Mouse (Mus musculus) monocyte, adult 5-6 weeks (primary cell): ENCODE results near the gene Naglu. TPM values are rescaled to one million over a fixed set of nuclear protein-coding genes. Genes with fewer than 3 reads are reported as not detected.

Experiments used
- ATAC-seq: fragments of 153-309, 156-312 bp; replicated peaks from 2 replicates; pipeline ENCODE4 v1.8.0; 2017; ENCODE audit warnings: mild to moderate bottlenecking; ENCODE audit not compliant: low TSS enrichment, insufficient number of reproducible peaks, severe bottlenecking, poor library complexity, low FRiP score
- total RNA-seq: library from RNA; stranded (forward); fragments of 200-1000, 200-491, 200-594 nt; gene quantifications from 3 replicates; pipeline ENCODE4 v1.2.3, GENCODE M21; 2017

Naglu gene
- total RNA-seq, 1 experiment from 2014 or later: 5.6 TPM

DNA sequence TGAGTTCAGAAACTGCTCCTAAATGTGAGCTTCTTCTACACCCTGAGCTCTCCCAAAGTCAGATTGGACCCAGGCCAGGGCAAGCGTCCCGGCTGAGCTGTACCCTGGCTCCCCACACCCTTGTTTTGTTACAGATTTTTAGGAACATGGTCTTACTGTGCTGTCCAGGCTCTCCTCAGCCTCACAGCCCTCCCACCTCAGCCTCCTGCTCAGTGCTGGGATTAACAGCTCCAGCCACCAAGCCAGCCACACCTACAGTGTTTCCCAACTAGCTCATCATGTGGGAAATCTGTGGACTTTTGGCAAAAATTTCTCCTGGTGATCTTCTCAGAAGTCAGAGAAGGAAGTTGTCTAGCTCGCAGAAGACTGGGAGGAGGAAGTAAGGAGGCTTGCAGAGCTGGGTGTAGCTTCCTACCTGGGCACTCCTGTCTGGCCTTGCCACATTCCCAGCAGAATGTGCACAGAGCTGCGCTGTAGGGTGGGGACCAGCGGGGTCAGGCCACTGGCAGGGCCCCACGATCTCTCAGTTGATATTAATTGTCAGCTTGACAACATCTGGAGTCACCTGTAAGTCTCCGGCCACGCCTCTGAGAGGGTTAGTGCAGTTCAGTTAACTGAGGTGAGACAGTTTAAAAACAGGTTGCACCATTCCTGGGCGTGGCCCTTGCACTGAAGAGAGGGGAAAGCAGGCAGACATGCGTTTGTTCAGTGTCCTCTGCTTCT is 16.9 kb upstream of the Naglu start:
- ATAC-seq: no peak

DNA sequence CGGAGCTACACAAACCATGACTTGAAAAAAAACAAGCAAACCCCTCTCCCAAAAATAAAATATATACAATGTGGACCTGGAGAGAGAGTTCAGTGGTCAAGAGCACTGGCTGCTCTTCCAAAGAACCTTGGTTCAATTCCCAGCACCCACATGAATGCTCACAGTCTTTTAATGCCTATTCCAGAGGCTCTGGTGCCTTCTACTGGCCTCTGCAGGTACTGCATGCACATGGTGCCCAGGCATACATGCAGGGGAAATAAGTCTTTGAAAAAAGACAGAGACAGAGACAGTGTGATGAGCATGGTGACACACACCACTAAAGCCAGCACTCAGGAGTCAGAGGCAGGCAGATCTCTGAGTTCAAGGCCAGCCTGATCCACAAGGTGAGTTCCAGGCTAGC is 15.8 kb upstream of the Naglu start:
- ATAC-seq: no peak

DNA sequence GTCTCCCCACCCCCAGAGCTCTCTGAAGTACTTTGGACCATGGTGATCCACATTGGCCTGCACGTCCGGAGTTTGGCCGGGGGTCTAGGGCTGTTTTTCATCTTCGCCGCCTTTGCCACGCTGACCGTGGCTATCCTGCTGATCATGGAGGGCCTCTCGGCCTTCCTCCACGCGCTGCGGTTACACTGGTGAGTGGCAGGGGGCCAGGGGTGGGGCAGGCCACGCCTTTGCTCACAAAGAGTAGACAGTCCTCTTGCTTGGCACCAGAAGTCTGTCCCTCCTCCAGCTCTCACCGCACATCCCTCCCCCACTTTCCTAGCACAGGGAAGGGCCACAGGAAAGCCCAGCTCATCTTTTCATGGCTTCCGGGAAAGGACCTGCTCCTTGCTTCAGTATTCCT is 14.4 kb upstream of the Naglu start:
- ATAC-seq: no peak

DNA sequence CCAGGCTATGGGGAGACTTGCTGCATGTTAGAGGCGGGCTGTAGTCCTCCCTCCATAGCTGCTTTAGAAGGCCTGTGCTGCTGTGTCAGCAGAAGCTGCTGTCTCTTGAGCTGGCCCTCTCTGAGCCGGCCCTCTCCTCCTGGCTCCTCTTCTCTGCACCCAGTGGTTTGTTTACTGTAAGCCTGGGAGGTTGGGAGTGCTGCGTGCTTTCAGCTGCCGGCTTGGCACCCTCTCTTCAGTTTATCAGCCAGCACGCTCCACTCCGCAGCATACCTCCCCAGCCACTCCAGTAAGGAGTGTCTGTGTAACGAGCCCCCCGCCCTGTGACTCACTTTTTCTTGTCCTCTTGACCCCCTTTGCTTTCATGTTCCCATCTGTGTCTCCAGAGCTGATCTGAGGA is 12.9 kb upstream of the Naglu start:
- ATAC-seq: no peak

DNA sequence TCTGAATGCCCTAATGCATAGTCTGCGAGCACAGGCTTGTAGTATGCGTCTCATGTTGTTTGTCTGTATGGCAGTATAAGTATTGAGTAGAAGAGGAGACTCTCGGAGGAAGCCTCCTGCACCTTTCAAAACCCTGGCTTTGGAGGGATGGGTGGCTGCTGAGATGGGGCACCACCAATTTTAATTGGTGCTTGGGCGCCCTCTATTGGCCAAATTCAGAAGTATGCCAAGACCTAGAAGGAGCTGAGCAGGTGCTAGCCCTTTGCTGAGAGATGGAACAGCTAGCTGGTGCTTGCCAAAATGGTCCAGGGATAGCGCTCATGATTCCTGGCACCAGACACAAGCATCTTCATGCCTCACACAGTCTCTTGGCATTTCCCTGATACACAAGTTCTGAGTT is 12.0 kb upstream of the Naglu start:
- ATAC-seq: peak; percentile 57; the same call in 1 of the 2 replicates

DNA sequence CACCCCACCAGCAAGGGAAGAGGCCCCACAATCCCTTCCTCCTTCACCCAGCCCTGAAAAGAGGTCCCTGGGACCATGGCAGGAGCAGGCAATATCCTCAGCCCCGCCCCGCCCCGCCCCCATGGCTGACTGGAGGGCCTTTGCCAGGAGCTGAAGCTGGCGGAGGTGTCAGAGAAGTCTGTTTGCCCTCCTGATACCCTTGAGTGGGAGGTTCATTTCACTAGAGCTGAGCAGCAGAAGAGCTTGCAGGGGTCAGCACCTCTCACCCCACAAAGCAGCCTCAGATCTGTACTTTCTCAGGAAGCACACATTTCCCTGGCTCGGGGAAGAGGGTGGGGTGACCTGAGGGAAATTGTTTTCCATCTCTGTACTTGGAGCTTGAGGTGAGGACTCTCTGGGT is 11.1 kb upstream of the Naglu start:
- ATAC-seq: no peak

DNA sequence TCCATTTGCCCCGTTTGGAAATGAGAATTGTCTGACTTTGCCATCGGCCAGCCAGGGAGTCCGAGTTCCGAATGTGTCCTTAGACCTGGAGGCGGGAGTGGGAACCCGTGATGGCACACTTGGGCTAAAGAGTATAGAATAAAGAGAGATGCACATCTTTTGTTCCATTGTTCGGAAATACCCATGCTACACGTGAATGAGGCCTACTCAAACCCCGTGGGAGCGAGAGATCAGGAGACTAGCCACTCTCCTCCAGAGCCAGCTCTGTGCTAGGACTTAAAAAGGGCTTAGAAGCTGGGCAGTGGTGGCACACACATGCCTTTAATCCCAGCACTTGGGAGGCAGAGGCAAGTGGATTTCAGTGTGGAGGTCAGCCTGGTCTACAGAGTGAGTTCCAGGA is 10.3 kb upstream of the Naglu start:
- no peak for ATAC-seq

DNA sequence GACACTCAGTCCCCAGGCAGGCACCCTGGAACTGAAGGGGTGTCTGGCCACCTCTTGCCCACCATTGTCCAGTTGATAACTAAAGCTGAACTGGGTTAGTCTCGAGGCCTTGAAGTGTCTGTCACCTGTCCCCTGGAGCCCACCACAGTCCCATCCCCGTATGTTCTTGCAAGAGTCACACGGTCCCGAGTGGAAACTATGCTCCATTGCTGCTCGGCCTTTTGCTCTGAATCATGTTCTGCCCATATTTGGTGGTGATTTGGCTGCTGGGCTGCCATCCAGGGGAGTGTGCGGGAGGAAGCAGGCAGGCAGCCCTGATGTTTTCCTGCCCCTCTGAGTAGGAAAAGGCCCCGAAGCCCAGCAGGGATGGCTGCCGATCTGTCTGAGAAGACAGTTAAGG is 9.7 kb upstream of the Naglu start:
- no peak for ATAC-seq

DNA sequence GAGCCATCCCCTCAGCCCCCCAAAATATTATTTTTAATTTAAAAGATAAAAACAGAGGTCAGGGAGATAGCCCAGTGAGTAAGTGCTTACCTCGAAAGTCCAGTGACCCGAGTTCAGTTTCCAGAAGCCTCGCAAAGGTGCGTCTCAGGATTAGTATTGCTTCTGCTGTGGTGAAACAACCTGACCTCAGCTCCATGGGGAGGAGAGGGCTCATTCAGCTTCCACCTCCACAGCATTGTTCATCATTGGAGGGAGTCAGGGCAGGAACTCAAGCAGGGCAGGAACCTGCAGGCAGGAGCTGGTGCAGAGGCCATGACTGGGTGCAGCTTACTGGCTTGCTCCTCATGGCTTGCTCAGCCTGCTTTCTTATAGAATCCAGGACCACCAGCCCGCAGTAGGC is 8.8 kb upstream of the Naglu start:
- no peak for ATAC-seq

DNA sequence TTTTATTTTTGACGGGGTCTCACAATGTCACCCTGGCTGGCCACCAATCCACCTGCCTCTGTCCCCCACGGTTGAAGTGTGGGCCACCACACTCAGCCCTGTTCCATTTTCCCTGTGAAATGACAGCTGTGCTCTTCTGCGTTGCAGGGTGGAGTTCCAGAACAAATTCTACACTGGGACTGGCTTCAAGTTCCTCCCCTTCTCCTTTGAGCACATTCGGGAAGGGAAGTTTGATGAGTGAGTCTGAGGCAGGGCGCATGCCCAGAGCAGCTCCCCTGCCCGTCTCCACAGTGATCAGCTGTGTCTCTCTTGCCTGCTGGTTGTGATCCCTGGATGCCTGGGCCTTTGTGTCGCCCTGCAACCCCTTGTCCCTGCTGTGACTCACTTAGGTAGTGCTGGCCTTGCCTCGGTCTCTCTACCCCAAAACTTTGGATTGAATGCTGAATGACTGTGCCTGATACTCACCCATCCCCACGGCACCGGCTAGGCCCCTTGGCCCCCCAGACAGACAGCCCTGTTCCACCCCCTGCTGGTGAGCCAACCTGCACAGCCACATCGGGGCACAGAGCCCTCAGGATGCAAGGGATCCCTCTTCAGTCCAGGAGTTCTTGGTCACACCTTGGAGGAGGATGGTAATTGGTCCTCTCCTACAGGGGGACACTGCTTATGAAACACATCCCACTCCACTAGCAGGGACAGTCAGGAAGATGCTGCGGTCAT is 7.5 kb upstream of the Naglu start:
- no peak for ATAC-seq

DNA sequence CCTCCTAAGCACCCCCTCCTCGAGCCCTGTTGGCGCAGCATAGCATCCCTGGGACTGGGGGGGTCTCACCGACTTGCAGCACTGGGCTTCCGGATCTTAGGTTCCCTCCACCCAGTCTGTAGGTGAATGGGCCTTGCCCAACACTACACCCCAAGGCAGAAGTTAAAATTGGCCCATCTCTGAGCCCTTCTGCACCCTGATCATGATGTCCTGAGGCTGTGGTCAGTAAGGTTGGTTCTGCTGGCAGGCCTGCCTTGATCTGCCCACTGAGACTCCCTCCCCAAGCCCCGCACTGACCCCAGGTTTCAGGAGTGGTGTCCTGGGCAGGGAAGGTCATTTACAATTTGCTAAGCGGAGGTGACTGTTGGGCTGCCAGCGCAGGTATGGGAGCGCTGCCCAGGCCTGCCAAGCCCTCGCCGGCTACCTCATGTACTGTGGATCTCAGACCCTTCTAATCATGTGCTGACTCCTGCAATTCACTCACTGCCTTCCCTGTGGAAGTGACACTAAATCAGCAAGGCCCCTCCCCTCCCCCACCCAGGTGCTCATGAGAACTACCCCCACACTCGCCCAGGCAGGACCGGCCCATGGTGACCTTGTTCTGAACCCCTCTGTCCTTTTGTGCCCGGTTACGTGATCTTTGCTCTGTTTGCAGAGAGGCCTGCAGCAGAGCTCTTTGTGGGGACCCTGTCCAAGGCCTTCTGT is 6.7 kb upstream of the Naglu start:
- ATAC-seq: no peak

DNA sequence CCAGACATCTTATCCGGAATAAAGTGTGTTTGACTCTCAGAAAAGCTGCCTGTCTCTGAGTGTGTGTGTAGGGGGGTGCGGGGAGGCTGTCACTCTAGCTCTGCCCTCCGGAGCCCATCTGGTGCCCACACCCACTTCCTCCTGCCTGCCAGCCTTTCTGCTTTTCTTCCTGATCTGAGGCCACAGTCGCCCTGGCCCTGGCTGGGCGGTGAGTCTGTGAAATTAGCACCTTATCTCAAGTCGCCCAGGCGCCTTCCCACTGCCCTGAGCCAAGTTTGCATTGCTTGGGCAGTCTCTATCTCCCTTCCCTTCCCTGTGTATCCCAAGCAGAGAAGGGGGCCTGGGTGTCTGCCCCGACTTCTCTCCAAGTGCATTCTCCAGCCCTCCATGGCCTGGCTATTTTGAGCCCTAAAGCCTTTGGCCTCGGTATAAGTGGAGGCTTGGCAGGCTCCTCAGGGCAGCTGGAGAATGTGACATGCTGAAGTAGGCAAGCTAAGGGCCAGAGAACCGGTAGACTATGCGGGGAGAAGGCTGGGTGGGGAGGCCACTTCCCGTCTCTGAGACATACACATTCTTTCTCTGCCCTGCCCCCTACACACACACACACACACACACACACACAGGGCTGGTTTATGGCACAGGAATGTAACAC is 6.0 kb upstream of the Naglu start:
- ATAC-seq: peak; percentile 75

DNA sequence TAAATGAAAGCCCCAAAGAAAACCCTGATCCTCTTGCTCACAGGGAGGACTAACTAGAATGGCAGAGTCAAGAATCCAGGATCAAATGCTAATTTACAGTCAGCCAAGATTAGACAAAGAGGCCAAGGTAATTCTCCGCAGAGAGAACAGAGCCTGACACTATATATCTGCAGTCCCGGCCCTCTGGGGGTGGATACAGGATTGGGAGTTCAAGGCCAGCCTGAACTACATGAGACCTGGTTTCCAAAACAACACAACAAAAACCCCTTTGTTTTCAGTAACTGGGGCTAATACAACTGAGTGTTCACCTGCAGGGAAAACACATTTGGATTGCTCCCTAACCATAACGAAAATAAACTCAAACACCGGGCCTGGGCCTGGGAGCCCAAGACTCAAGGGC is 5.3 kb upstream of the Naglu start:
- ATAC-seq: no peak

DNA sequence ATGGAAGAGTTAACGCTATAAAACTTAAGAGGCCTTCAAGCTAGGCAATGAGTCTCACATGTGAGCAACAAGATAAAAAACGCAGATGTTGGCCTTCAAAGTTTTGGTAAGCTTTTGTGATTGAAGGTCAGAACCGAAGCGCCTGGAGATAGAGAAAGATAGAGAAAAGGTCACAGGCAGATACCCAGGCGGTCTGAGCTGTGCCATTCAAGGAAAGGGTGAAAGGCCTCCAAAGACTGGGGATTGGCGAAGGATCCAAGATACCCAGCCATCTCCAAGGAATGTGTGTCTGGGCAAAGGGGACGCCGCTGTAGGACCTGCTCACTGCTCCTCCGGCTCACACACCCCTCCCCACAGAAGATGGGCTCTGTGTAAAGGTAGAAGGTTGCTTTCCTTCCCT is 4.8 kb upstream of the Naglu start:
- ATAC-seq: no peak

DNA sequence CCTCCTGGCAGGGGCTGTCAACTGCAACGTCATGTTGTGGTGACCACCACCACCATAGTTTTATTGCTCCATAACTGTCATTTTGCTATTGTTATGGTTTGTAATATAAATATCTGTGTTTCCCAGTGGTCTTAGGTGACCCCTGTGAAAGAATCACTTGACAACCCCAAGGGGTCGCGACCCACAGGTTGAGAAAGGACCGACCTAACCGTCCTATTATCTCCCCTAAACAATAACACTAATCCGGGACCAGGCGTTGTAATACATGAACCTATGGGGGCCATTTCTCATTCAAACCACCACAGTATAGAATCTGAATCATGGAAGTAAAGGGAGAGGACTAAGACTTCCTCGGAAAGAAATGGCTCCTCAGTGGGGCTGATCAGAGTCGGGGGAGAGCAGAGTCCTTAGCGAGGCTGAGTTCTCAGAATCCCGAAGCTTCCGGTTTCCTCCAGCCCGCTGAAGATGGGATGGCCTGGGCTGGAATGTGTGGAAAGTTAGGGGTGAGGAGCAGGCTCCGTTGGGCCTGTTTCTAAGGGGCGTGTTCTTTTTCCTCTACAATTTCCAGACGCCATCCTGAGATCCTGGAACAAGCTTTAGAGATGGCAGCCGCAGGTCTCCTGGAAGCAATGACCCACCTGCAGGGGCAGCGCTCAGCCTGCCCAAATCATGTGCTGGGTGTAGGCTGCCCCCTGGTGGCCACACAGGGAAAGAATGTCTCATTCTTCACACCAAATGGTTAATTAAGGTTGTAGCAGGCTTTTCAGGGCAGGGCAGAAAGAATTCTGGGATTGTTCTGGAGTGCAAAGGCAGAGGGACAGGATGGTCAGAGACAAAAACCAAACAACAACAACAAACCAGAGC is 3.0 kb upstream of the Naglu start:
- ATAC-seq: 0 out of 2 replicates have a peak, but pooled peaks have one; percentile 28

DNA sequence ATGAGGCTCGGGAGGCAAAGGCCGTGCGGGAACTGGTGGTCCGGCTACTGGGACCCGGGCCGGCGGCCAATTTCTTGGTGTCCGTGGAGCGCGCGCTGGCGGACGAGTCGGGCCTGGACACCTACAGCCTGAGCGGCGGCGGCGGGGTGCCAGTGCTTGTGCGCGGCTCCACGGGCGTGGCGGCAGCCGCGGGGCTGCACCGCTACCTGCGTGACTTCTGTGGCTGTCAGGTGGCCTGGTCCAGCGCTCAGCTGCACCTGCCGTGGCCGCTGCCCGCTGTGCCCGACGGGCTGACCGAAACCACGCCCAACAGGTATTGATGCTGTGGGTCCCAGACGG is 346 bp downstream of the Naglu start:
- ATAC-seq: no peak

DNA sequence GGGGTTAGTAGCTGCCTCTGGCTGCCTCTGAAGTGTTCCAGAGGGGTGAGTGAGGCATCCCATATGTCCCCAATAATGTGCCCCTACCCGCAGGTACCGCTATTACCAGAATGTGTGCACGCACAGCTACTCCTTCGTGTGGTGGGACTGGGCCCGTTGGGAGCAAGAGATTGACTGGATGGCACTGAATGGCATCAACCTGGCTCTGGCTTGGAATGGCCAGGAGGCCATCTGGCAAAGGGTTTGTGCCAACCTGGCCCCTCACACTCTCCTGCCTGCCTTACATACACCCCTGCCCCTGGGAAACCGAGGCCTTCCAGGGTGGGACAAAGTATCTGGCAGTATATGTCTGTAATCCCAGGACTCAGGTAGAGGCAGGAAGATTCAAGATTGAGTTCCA is 1.2 kb downstream of the Naglu start:
- no peak for ATAC-seq

DNA sequence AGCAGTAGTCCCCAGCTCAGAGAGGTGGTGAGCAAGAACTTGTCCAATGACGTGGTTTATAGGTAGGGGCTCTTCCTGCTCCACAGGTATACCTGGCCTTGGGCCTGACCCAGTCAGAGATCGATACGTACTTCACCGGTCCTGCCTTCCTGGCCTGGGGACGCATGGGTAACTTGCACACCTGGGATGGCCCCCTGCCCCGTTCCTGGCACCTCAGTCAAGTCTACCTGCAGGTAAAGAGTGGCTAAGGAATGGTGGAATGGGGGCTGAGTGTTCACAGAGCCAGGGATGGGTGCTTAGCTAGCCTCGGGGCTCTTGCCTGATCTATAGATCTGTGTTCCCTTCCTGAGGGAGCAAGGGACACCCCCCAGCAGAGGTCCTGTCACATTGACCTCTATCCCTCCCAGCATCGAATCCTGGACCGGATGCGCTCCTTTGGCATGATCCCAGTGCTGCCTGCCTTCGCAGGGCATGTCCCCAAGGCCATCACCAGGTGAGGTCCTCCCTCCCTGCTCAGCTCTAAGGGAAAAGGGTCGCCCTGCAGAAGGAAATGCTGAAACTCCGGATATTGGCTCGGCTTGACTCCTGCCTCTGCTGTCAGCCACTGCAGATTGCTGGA is 2.1 kb downstream of the Naglu start:
- no peak for ATAC-seq
